Mouse (Mus musculus) brown adipose tissue, adult 24 weeks (tissue): ENCODE results near the gene Pkd1l1. TPM values are rescaled to one million over a fixed set of nuclear protein-coding genes. Genes with fewer than 3 reads are reported as not detected.

ENCODE experiments used
- polyA plus RNA-seq: library from polyadenylated mRNA; stranded (reverse); fragments of >200 nt; gene quantifications from 2 replicates; pipeline ENCODE4 v1.2.4, GENCODE M21; 2012; ENCODE audit not compliant: missing spikeins, insufficient read depth, insufficient read length

The Pkd1l1 gene
- polyA plus RNA-seq, 1 experiment: not detected

Other genes starting within 250 kb of the Pkd1l1 start
- 2.4 and 3.5 TPM in 2 replicates for gene Hus1, start 37.9 kb upstream of the Pkd1l1 start, polyA plus RNA-seq
- gene Gm11992, start 75.3 kb upstream of the Pkd1l1 start, polyA plus RNA-seq: 0.71 and 1.1 TPM in 2 replicates
- not detected in 2 replicates for gene Sun3, start 75.7 kb upstream of the Pkd1l1 start, polyA plus RNA-seq
- not detected in 2 replicates for gene Upp1, start 144.8 kb upstream of the Pkd1l1 start, polyA plus RNA-seq
- not detected in 2 replicates for gene Abca13, start 218.7 kb upstream of the Pkd1l1 start, polyA plus RNA-seq